Mouse (Mus musculus): ENCODE results near the gene Tns1.

Tns1 gene

DNA sequence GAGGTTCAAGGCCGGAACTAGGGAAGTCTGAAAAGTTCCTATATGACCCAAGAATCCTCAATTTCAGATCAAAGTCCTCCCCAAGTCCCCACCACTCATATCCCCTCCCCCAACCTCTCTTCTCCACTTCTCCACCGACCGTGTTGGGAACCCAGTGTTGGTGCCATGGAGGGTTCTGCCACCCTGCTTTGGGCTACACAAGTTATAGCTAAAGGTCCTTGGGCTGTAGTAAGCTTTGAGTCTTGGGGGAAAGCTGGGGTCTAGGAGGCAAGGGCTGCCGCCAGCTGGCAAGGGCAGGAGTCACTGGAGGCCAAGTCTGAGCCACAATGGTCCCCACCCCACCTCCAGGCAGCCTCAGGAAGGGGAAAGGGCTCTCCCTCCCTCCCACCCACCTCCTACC is 88.8 kb downstream of the Tns1 start:
- ChIA-PET POLR2A (no interaction called here), CTCF (interaction anchor here in 2 of 4 experiments (0.6 to 1.6 kb wide), 2 partner anchors 47 to 1974 kb away, joined by 5 to 6 read pairs; no protein-coding TSS in a partner anchor)

- CTCF ChIA-PET: interaction anchor here in 2 of 4 experiments (1.1 to 1.6 kb wide), 2 partner anchors 38 to 48 kb away, joined by 3 to 5 read pairs; no protein-coding TSS in a partner anchor
- POLR2A ChIA-PET: interaction anchor here in 1 of 4 experiments (0.6 kb wide), 1 partner anchor 206 kb away, joined by 3 read pairs; no protein-coding TSS in a partner anchor
Measured at GRCm38 (mm10) chr1:74034736-74035135, 89.5 kb downstream of the Tns1 start.

DNA sequence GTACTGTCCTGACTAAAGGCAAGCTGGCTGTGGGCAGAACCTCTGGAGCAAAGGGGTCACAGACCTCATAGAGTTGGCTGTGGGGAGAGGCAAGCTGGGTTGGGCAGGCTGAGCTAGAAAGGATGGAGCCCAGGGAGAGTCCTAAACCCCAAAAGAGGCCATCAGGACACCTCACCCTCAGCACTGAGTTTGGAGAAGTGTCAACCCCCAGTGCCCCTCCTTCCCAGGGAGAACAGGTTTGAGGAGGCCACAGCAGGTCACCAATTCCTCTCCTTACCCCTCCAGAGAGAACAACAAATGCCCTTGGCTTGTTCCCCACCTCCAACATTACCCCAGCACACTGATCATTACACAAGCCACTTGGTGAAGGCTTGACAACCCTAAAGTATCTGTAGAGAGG is 90.0 kb downstream of the Tns1 start:
- POLR2A ChIA-PET: interaction anchor here in 1 of 4 experiments (1.0 kb wide), 1 partner anchor 61 kb away, joined by 4 read pairs; no protein-coding TSS in a partner anchor
- CTCF ChIA-PET: interaction anchor here in 1 of 4 experiments (1.1 kb wide), 1 partner anchor 38 kb away, joined by 3 read pairs; no protein-coding TSS in a partner anchor

GRCm38 (mm10) chr1:74033407-74033806 is 90.8 kb downstream of the Tns1 start:
- ChIA-PET POLR2A (interaction anchor here in 2 of 4 experiments (0.6 to 1.0 kb wide), 2 partner anchors 61 to 108 kb away, joined by 4 read pairs; no protein-coding TSS in a partner anchor), CTCF (no interaction called here)

DNA sequence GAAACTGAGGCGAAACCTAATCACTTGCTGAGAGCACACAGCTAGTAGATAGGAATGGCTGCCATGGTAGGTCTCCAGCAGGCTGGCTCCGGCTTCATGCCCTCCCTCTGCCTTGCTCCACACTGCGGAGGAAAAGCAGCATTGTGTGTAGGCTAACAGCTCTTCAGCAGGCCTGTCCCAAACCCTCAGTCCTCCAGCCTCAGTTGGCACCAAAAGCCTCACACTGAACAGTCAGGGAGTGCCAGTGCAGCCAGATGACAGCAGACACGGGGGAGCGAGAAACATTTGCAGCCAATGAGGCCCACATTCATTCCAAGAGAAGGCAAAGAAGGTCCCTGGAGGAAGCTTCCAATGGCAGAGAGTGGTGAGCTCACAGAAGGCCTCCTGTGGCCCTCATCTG is 91.3 kb downstream of the Tns1 start:
- ChIA-PET CTCF (no interaction called here), POLR2A (interaction anchor here in 2 of 4 experiments (0.6 to 1.0 kb wide), 2 partner anchors 62 to 107 kb away, joined by 4 read pairs; no protein-coding TSS in a partner anchor)

DNA sequence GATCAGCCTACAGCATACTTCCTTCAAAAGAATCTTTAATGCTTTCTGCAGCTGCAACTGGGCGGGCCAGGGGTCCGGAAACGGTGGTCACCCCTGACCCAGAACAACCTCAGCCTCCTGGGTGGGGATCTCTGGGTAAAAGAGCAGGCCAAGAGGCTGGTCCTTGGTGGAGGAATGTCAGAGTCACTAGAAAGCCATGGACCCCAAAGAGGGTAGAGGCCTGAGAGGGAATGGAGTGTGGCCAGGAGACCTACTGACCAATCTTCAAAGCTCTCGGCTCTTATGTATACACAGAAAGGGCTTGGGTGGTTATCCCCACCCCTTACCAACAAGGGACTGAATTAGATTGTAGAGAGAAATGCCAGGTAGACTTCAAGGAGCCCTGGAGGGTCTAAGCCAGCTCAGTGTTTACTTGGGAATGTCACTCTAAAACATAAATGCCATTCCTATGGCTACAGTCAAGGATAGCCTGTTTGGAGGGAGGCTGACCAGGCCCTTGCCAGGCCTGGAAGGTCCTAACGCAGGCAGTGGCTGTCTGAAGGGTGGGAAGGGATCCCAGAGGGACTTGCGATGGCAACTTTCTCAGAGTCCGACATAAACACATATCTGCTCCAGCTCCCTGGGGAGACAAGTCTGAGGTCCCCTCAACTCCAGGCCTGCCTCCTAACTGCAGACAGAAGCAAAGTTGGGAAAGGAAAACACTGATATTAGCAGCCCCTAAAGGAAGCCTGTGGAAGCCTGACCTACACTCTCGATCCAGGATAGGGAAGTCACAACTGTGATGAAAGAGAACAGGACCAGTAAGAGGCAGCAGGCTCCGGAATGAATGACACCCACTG is 92.3 kb downstream of the Tns1 start:
- CTCF ChIA-PET: interaction anchor here in 1 of 4 experiments (1.5 kb wide), 1 partner anchor 36 kb away, joined by 4 read pairs; no protein-coding TSS in a partner anchor
- POLR2A ChIA-PET: interaction anchor here in 3 of 4 experiments (0.5 to 2.0 kb wide), 6 partner anchors 15 to 80 kb away, joined by 3 to 7 read pairs (median 3); no protein-coding TSS in a partner anchor

GRCm38 (mm10) chr1:74030901-74031360 is 93.3 kb downstream of the Tns1 start:
- POLR2A ChIA-PET: interaction anchor here in 3 of 4 experiments (0.5 to 2.0 kb wide), 8 partner anchors 10 to 357 kb away, joined by 3 to 7 read pairs (median 3); no protein-coding TSS in a partner anchor
- CTCF ChIA-PET: interaction anchor here in 1 of 4 experiments (0.7 to 1.5 kb wide), 3 partner anchors 34 to 130 kb away, joined by 3 to 4 read pairs (median 3); no protein-coding TSS in a partner anchor

DNA sequence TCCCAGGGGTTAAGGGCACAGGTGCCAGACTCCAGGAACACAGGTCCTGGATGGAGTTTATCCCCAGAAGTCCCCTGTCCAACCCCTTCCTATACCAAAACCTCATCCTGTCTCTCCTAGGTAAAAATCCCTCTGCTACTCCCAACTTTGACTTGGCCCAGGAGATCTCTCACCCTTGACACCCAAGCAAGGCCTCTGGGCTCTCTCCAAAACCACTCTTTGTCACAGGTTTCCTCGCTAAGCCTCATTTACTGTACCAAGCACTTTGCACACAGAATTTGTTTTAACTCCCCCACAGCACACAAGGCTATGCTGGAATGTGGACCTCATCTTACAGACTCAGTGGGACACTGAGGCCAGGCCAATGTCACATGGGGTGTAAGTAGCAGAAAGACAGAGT is 94.0 kb downstream of the Tns1 start:
- CTCF ChIA-PET: interaction anchor here in 1 of 4 experiments (0.7 to 1.5 kb wide), 3 partner anchors 34 to 129 kb away, joined by 3 to 4 read pairs (median 3); no protein-coding TSS in a partner anchor
- POLR2A ChIA-PET: interaction anchor here in 1 of 4 experiments (0.9 to 2.0 kb wide), 3 partner anchors 11 to 358 kb away, joined by 3 to 7 read pairs (median 4); no protein-coding TSS in a partner anchor

GRCm38 (mm10) chr1:74029669-74030068 is 94.6 kb downstream of the Tns1 start:
- ChIA-PET POLR2A (interaction anchor here in 1 of 4 experiments (1.4 kb wide), 1 partner anchor 9 kb away, joined by 3 read pairs; no protein-coding TSS in a partner anchor), CTCF (no interaction called here)

DNA sequence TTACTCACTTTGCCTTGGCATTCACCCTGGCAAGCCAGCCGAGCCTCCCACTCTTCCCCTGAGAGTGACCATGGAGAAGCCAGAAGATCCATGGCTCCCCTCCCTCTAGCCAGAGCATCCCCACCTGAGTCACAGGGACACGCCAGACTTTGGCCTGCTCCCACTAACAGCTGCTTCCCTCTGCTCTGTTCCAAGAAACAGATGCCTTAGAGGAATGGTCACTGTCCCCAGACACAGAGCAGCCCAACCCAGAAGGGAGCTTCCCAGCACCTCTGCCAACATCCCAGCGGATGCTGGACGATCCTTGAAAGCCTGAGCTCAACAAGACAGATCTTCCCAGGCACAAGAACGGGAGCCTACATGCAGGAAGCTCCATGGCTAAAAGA is 95.4 kb downstream of the Tns1 start:
- ChIA-PET POLR2A (interaction anchor here in 2 of 4 experiments (0.5 to 1.8 kb wide), 6 partner anchors 10 to 68 kb away, joined by 3 to 4 read pairs (median 3); no protein-coding TSS in a partner anchor), CTCF (interaction anchor here in 2 of 4 experiments (0.7 to 1.5 kb wide), 2 partner anchors 10 to 32 kb away, joined by 3 to 5 read pairs; no protein-coding TSS in a partner anchor)

DNA sequence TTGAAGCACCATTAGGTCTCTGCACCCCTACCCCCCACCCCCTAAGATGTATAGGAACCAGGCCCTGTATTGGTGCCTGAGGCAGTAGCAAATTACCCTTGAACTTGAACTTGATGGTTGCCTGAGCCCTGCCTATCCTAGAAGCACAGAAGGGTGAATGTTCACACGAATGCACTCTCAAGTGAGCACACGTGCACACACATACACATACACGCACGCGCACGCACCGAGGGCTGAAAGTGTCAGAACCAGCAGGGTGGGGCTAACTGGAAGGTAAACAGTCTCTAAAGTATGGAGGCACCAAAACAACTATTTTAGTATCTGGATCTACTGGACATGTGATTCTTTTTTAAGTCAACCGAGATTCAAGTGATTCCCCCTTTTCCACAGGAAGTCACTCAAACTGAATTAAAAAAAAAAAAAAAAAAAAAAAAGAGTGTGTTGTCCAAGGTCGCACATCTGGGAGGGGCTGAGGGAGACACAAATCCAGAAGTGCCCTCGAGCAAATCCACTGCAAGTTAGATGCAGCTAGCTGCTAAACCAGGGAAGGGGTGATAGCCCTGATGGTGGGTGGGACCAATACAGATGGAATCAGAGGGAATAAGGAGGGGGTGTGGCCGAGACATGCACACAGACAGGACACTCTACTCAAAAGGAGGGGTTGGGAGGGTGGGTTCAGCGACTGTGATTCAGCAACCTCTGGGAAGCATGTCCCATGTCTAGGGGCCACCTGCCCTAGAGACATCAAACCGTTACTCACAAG is 96.0 kb downstream of the Tns1 start:
- ChIA-PET CTCF (interaction anchor here in 1 of 4 experiments (1.0 to 1.5 kb wide), 2 partner anchors 32 to 126 kb away, joined by 3 to 5 read pairs; no protein-coding TSS in a partner anchor), POLR2A (interaction anchor here in 2 of 4 experiments (0.8 to 4.0 kb wide), 9 partner anchors 8 to 81 kb away, joined by 3 to 17 read pairs (median 4); no protein-coding TSS in a partner anchor)

DNA sequence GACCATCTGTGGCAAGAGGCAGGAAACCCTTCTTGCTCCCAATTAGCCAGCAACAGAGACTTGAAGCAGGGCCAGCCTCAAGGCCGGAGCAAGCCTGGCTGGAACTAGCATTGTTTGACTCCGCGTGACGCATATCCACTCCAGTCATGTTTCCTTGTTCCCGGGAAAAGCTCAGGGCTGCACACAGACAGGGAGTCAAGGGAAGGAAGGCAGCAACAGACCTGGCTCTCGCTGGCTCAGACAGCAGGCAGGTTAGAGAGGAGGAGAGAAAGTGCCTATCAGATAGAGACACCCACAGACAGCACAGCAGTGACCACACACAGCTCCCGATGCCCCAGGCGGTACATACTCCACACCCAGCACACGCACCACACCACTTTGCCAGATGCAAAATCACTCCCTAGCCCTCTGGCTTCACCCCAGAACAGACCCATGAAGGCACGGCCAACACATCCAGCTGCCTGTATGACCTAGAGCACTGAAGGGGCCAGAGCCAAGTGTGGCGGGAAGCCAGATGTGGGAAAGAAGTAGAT is 96.6 kb downstream of the Tns1 start:
- POLR2A ChIA-PET: interaction anchor here in 2 of 4 experiments (0.8 to 4.0 kb wide), 8 partner anchors 9 to 80 kb away, joined by 3 to 17 read pairs (median 4); no protein-coding TSS in a partner anchor
- CTCF ChIA-PET: interaction anchor here in 1 of 4 experiments (1.0 to 1.5 kb wide), 2 partner anchors 31 to 126 kb away, joined by 3 to 5 read pairs; no protein-coding TSS in a partner anchor

- CTCF ChIA-PET: interaction anchor here in 1 of 4 experiments (1.1 kb wide), 1 partner anchor 68 kb away, joined by 3 read pairs; no protein-coding TSS in a partner anchor
- POLR2A ChIA-PET: interaction anchor here in 3 of 4 experiments (0.7 to 4.0 kb wide), 7 partner anchors 10 to 124 kb away, joined by 3 to 17 read pairs (median 5); no protein-coding TSS in a partner anchor
Measured at GRCm38 (mm10) chr1:74026703-74027195, 97.5 kb downstream of the Tns1 start.

- ChIA-PET CTCF (interaction anchor here in 2 of 4 experiments (1.1 to 2.1 kb wide), 2 partner anchors 11 to 69 kb away, joined by 3 to 5 read pairs; no protein-coding TSS in a partner anchor), POLR2A (interaction anchor here in 1 of 4 experiments (0.7 to 4.0 kb wide), 5 partner anchors 11 to 59 kb away, joined by 3 to 17 read pairs (median 5); no protein-coding TSS in a partner anchor)
Measured at GRCm38 (mm10) chr1:74025651-74026226, 98.5 kb downstream of the Tns1 start.

DNA sequence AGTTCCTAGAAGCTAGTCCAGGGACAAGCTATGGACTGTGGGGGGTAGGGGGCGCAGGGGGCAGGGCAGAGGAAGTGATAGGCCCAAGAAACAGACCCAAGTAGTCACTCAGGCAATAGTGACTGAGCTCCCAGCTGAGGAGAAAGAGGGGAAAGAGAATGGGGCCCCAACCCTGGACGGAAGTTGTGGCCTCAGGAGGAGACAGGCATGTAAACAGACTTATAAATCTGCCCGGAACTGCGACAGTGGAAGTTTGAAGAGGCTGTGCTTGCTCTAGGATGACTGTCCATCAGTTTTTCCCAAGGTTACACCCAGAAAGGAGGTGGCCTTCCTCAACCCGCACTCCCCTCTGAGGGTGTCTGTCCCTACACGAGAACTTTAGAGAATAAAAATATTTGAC is 99.0 kb downstream of the Tns1 start:
- ChIA-PET CTCF (interaction anchor here in 2 of 4 experiments (0.6 to 2.1 kb wide), 5 partner anchors 10 to 124 kb away, joined by 3 to 6 read pairs (median 3); no protein-coding TSS in a partner anchor), POLR2A (interaction anchor here in 1 of 4 experiments (0.6 to 4.0 kb wide), 5 partner anchors 12 to 1719 kb away, joined by 3 to 17 read pairs (median 3); no protein-coding TSS in a partner anchor)

- CTCF ChIA-PET: interaction anchor here in 3 of 4 experiments (0.6 to 2.1 kb wide), 8 partner anchors 8 to 123 kb away, joined by 3 to 6 read pairs (median 3); no protein-coding TSS in a partner anchor
- POLR2A ChIA-PET: interaction anchor here in 2 of 4 experiments (0.6 to 4.0 kb wide), 6 partner anchors 10 to 1719 kb away, joined by 3 to 17 read pairs (median 4); no protein-coding TSS in a partner anchor
Measured at GRCm38 (mm10) chr1:74024452-74025190, 99.6 kb downstream of the Tns1 start.
